Mouse (Mus musculus): ENCODE measurements around the gene Myh2. TPM values are rescaled to one million over a fixed set of nuclear protein-coding genes. Genes with fewer than 3 reads are reported as not detected.

Gene Myh2
- total RNA-seq, 2 experiments from 2014 or later, result not detected

GRCm38 (mm10) chr11:67151651-67152630 lies 18.9 kb upstream of the Myh2 start:
- ATAC-seq (ENCODE audit: poor library complexity, severe bottlenecking), result no peak

- no peak for ATAC-seq (ENCODE audit: poor library complexity, severe bottlenecking)
Measured at GRCm38 (mm10) chr11:67153123-67153522, 17.7 kb upstream of the Myh2 start.

GRCm38 (mm10) chr11:67153843-67154242 lies 17.0 kb upstream of the Myh2 start:
- no peak for ATAC-seq (ENCODE audit: poor library complexity, severe bottlenecking)

- no peak for ATAC-seq (ENCODE audit: poor library complexity, severe bottlenecking)
Measured at GRCm38 (mm10) chr11:67155650-67156049, 15.2 kb upstream of the Myh2 start.

GRCm38 (mm10) chr11:67160131-67160530 lies 10.7 kb upstream of the Myh2 start:
- no peak for ATAC-seq (ENCODE audit: poor library complexity, severe bottlenecking)

- ATAC-seq (ENCODE audit: poor library complexity, severe bottlenecking), result no peak
Measured at GRCm38 (mm10) chr11:67163701-67164100, 7.1 kb upstream of the Myh2 start.

GRCm38 (mm10) chr11:67164851-67165250 lies 6.0 kb upstream of the Myh2 start:
- ATAC-seq (ENCODE audit: poor library complexity, severe bottlenecking), result no peak

GRCm38 (mm10) chr11:67169301-67169700 lies 1.5 kb upstream of the Myh2 start:
- no peak for ATAC-seq (ENCODE audit: poor library complexity, severe bottlenecking)

GRCm38 (mm10) chr11:67172439-67172838 lies 1.6 kb downstream of the Myh2 start:
- no peak for ATAC-seq (ENCODE audit: poor library complexity, severe bottlenecking)

GRCm38 (mm10) chr11:67176376-67176775 lies 5.5 kb downstream of the Myh2 start:
- no peak for ATAC-seq (ENCODE audit: poor library complexity, severe bottlenecking)

- ATAC-seq (ENCODE audit: poor library complexity, severe bottlenecking), result no peak
Measured at GRCm38 (mm10) chr11:67190316-67190715, 19.5 kb downstream of the Myh2 start.

- ATAC-seq (ENCODE audit: poor library complexity, severe bottlenecking), result no peak
Measured at GRCm38 (mm10) chr11:67190814-67191213, 20.0 kb downstream of the Myh2 start.

GRCm38 (mm10) chr11:67191496-67191895 lies 20.7 kb downstream of the Myh2 start:
- ATAC-seq (ENCODE audit: poor library complexity, severe bottlenecking), result no peak

GRCm38 (mm10) chr11:67199321-67199720 lies 28.5 kb downstream of the Myh2 start:
- ATAC-seq (ENCODE audit: poor library complexity, severe bottlenecking), result no peak

- no peak for ATAC-seq (ENCODE audit: poor library complexity, severe bottlenecking)
Measured at GRCm38 (mm10) chr11:67199752-67200151, 28.9 kb downstream of the Myh2 start, which contains the start of gene Myh1. Gene Myh1 (plus strand): TSS chr11:67200052.

GRCm38 (mm10) chr11:67204766-67205165 lies 33.9 kb downstream of the Myh2 start:
- ATAC-seq (ENCODE audit: poor library complexity, severe bottlenecking), result no peak

GRCm38 (mm10) chr11:67221803-67222202 lies 51.0 kb downstream of the Myh2 start:
- no peak for ATAC-seq (ENCODE audit: poor library complexity, severe bottlenecking)

- ATAC-seq (ENCODE audit: poor library complexity, severe bottlenecking), result no peak
Measured at GRCm38 (mm10) chr11:67224466-67224865, 53.6 kb downstream of the Myh2 start.

- no peak for ATAC-seq (ENCODE audit: poor library complexity, severe bottlenecking)
Measured at GRCm38 (mm10) chr11:67228731-67229130, 57.9 kb downstream of the Myh2 start.

GRCm38 (mm10) chr11:67229166-67229565 lies 58.3 kb downstream of the Myh2 start:
- ATAC-seq (ENCODE audit: poor library complexity, severe bottlenecking), result no peak

GRCm38 (mm10) chr11:67229946-67230345 lies 59.1 kb downstream of the Myh2 start:
- ATAC-seq (ENCODE audit: poor library complexity, severe bottlenecking), result no peak

- no peak for ATAC-seq (ENCODE audit: poor library complexity, severe bottlenecking)
Measured at GRCm38 (mm10) chr11:67235639-67236358, 65.0 kb downstream of the Myh2 start.

Data from megakaryocyte, adult 5-6 weeks (primary cell).